Mouse (Mus musculus) cerebellum, adult 2 months (tissue): ENCODE results near the gene Prrc2c.

ENCODE experiments used
- CTCF ChIP-seq: fragments of 200-500 bp; IDR thresholded peaks from 2 replicates; pipeline ENCODE4 v1.5.1; 2011; ENCODE audit warnings: low read depth, mild to moderate bottlenecking, control low read depth, low read length, moderate library complexity, borderline replicate concordance; ENCODE audit not compliant: insufficient read depth
- POLR2A ChIP-seq: fragments of 200-500 bp; IDR thresholded peaks from 2 replicates; pipeline ENCODE4 v1.6.1; 2011; ENCODE audit warnings: low read length, control low read depth, borderline replicate concordance; ENCODE audit not compliant: insufficient read depth

- no peak for TF ChIP-seq POLR2A
- TF ChIP-seq CTCF, result no peak
These were observed 46.6 kb downstream of the Prrc2c start for GRCm38 (mm10) chr1:162693721-162694120.
